Mouse (Mus musculus): Measurements from ENCODE around the gene Rgs8. TPM values are rescaled to one million over a fixed set of nuclear protein-coding genes. Genes with fewer than 3 reads are reported as not detected.

Gene Rgs8
- polyA plus RNA-seq, 1 experiment from 2014 or later = 0.65 TPM

DNA sequence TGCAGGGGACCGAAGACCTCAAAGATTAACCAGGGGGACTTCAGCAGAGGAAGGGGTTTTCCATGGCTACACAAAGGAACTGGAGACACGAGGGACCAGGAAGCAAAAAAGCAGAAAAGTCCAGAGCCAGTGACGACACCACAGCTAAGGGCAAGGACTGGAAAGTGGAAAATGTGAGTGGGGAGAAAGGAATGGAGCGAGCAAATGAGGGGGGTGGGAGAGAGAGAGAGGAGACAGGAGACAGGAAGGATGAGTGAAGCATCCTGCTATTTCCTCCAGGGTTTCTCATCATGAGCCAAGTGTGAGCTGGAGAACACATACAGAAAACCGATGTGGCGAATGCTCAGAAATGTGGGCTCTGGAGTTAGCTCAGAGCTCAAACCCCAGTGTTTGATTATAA is 83.3 kb downstream of the Rgs8 start:
- Histone ChIP-seq H3K27ac (no peak overlapping the region), H3K36me3 (no peaks in the 10 kb centered on the region), H3K4me1 (peaks cover 38% of the 10 kb centered on the region), H3K9ac (no peak overlapping the region), H3K4me3 (no peak overlapping the region), H3K4me2 (no peak overlapping the region), H3K27me3 (peaks cover 38% of the 10 kb centered on the region), H3K9me3 (no peaks in the 10 kb centered on the region)
- no peak for ATAC-seq (ENCODE audit: insufficient number of reproducible peaks, insufficient read depth, low FRiP score, low TSS enrichment, low read depth)
- WGBS = 63% methylated on average over 6 of the region's 6 CpGs

DNA sequence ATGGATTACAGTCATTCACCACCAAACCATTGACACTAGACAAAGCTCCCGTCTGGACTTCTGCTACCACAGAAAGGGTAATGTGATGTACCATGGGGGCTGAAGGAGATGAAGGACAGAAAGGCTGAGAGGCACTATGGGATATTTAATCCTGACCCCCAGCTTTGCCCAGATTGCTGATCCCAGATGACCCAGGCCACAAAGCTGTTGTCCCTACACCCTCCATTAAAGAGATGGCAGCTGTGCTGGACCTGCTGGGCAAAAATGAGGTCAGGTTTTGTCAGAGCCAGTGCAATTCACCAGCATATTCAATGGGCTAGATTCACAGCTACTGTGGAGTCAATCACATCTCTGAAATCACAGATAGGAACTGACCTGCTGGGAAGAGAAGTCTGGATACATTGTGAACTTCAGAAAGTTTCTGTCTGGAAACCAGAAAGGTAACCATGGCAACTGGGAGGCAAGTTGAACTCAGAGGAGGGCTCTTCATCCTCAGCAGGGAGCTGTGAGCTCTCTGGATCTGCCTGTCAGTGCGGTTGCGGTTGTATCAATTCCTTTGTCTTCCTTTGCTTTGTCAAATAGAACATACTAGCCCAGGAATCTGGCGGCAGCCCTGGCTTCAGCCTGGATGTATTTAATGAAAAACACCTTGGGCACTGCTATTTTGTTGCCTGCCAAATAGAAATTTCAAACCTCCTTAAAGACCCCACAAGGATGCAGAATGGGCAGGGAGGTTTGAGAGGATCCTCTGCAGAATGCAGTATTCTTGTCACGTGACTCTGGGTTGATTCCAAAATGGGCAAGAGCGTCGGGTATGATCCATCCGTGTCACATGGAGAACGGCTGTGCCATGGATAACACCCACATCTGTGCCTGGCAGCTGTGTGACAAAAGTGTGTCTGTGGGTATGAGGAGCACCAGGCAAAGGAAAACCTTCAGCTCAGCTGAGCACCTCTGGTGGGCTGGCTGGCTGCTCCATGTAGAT is 84.6 kb downstream of the Rgs8 start:
- ATAC-seq (ENCODE audit: insufficient number of reproducible peaks, insufficient read depth, low FRiP score, low TSS enrichment, low read depth) = no peak
- Histone ChIP-seq H3K27me3 (peaks cover 48% of the 10 kb centered on the region), H3K4me2 (no peak overlapping the region), H3K27ac (no peak overlapping the region; the same call in 1 of the 2 replicates), H3K9ac (no peak overlapping the region), H3K4me1 (peaks cover 41% of the 10 kb centered on the region), H3K4me3 (no peak overlapping the region), H3K9me3 (no peaks in the 10 kb centered on the region), H3K36me3 (no peaks in the 10 kb centered on the region)
- 32% methylated on average over 9 of the region's 9 CpGs for WGBS

DNA sequence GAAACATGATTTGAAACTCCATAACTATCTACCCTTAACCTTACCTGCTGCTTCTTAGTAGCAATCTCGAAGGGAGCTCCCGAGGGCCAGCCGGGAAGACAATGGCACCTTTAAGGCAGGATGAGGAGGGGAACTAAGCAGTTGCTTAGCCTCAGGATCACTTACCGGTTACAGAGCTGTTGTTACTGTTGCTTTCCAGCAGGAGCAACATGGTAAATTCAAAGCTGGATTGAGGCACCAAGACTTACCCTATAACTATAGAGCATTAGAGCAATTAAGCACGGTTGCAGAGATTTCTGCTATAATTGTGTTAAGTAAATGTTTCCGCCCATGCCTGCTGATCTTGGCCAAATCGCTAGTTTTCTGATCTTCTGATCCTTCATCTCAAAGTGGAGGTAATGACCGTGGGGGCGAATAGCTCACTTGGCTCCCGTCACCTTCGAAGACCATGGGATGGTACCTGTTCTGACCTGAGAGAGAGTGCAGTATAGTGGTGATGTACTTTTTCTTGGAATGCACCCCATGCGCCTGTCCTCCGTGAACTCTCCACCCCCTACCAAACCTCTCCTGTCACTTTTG is 86.7 kb downstream of the Rgs8 start:
- peaks cover 48% of the 10 kb centered on the region for H3K27me3 ChIP-seq
- peak overlapping the region; percentile 42 for H3K4me3 ChIP-seq
- H3K4me2 ChIP-seq = peak overlapping the region; percentile 77
- H3K4me1 ChIP-seq = peaks cover 31% of the 10 kb centered on the region
- no peaks in the 10 kb centered on the region for H3K9me3 ChIP-seq
- peak overlapping the region; percentile 49 for H3K9ac ChIP-seq
- 8% methylated on average over 13 of the region's 13 CpGs for WGBS
- H3K27ac ChIP-seq = no peak overlapping the region
- ATAC-seq (ENCODE audit: insufficient number of reproducible peaks, insufficient read depth, low FRiP score, low TSS enrichment, low read depth) = no peak
- H3K36me3 ChIP-seq = no peaks in the 10 kb centered on the region

DNA sequence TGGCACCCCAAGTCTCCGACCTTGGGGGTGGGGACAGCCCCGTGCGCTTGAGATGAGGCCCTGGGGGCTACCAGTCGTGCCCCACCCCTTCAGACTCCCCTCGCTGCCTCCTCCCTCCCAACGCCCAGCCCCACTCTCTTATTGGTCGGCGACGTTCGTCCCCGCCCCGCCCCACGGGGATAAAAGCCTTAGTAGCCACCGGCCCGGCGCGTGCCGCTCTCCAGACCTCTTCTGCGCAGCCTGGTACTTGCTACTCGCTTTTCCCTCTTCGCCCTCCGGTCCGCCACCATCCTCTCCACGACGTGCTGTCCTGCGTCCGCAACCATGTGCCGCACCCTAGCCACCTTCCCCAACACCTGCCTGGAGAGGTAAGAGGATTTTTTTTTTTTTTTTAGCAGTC is 87.3 kb downstream of the Rgs8 start, which contains the start of gene Rgs16:
Rgs16 (plus strand) TSS at position 205 of the 400 bp plus-strand sequence.
- no peaks in the 10 kb centered on the region for H3K36me3 ChIP-seq
- H3K4me3 ChIP-seq = peak within 1 kb of the TSS; percentile 42
- peaks cover 48% of the 10 kb centered on the region for H3K27me3 ChIP-seq
- peak within 1 kb of the TSS; percentile 49 for H3K9ac ChIP-seq
- H3K4me2 ChIP-seq = peak within 1 kb of the TSS; percentile 77
- ATAC-seq (ENCODE audit: insufficient number of reproducible peaks, insufficient read depth, low FRiP score, low TSS enrichment, low read depth) = no peak
- WGBS = under 1% methylated on average over 28 of the region's 28 CpGs
- no peaks in the 10 kb centered on the region for H3K9me3 ChIP-seq
- no peak within 1 kb of the TSS for H3K27ac ChIP-seq
- H3K4me1 ChIP-seq = peaks cover 31% of the 10 kb centered on the region

GRCm38 (mm10) chr1:153740775-153741400 is 88.1 kb downstream of the Rgs8 start:
- H3K4me2 ChIP-seq = peak overlapping the region; percentile 77
- WGBS = 30% methylated on average over 12 of the region's 12 CpGs
- H3K4me3 ChIP-seq = peak overlapping the region; percentile 42
- no peaks in the 10 kb centered on the region for H3K9me3 ChIP-seq
- no peak for ATAC-seq (ENCODE audit: insufficient number of reproducible peaks, insufficient read depth, low FRiP score, low TSS enrichment, low read depth)
- H3K9ac ChIP-seq = peak overlapping the region; percentile 49
- no peaks in the 10 kb centered on the region for H3K36me3 ChIP-seq
- no peak overlapping the region for H3K27ac ChIP-seq
- H3K4me1 ChIP-seq = peaks cover 31% of the 10 kb centered on the region
- peaks cover 44% of the 10 kb centered on the region for H3K27me3 ChIP-seq

- peaks cover 32% of the 10 kb centered on the region for H3K4me1 ChIP-seq
- no peak overlapping the region for H3K9ac ChIP-seq
- H3K9me3 ChIP-seq = no peaks in the 10 kb centered on the region
- H3K27ac ChIP-seq = no peak overlapping the region
- H3K36me3 ChIP-seq = no peaks in the 10 kb centered on the region
- ATAC-seq (ENCODE audit: insufficient number of reproducible peaks, insufficient read depth, low FRiP score, low TSS enrichment, low read depth) = no peak
- H3K4me3 ChIP-seq = peak overlapping the region; percentile 42
- H3K27me3 ChIP-seq = peaks cover 44% of the 10 kb centered on the region
- peak overlapping the region; percentile 77 for H3K4me2 ChIP-seq
- 59% methylated on average over 18 of the region's 18 CpGs for WGBS
These were observed 88.9 kb downstream of the Rgs8 start for GRCm38 (mm10) chr1:153741551-153742316.

DNA sequence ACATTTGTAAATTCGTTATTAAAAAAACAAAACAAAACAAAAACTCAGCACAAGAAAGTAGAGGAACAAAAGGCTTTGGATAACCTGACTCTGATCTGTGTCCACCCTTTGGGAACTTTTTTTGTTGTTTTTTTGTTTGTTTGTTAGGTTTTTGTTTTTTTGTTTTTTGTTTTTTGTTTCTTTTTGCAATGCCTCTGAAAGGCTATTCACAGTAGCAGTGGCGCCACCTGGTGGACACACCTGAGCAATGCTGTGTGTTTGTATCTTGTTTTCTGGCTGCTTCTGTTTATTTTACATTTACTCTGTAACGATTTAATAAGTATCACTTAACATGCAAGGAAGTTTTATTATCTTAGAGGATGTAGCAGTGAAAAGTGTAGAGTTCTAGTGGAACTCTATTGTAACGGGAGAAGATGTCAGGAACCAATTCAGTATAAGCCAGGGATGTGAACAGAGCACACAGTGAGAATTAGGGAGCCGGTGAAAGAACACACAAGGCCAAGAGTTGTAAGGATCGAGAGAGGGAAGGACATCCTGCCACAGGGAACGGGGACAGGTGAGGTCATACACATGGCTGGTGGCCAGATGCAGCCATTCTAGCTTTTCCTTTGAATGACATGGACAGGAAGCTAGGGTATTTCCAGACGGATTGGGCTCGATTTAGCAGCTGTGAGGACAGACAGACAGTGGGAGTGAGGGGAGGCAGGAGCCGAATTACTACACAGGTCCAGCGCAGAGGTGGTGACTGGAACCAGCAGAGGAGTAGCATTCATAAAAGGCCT is 89.7 kb downstream of the Rgs8 start:
- no peaks in the 10 kb centered on the region for H3K36me3 ChIP-seq
- no peaks in the 10 kb centered on the region for H3K9me3 ChIP-seq
- peaks cover 23% of the 10 kb centered on the region for H3K4me1 ChIP-seq
- peak overlapping the region; percentile 42; the same call in 1 of the 2 replicates for H3K4me3 ChIP-seq
- no peak overlapping the region for H3K27ac ChIP-seq
- peak overlapping the region; percentile 77 for H3K4me2 ChIP-seq
- H3K27me3 ChIP-seq = peaks cover 44% of the 10 kb centered on the region
- no peak overlapping the region for H3K9ac ChIP-seq
- 48% methylated on average over 11 of the region's 11 CpGs for WGBS
- no peak for ATAC-seq (ENCODE audit: insufficient number of reproducible peaks, insufficient read depth, low FRiP score, low TSS enrichment, low read depth)

DNA sequence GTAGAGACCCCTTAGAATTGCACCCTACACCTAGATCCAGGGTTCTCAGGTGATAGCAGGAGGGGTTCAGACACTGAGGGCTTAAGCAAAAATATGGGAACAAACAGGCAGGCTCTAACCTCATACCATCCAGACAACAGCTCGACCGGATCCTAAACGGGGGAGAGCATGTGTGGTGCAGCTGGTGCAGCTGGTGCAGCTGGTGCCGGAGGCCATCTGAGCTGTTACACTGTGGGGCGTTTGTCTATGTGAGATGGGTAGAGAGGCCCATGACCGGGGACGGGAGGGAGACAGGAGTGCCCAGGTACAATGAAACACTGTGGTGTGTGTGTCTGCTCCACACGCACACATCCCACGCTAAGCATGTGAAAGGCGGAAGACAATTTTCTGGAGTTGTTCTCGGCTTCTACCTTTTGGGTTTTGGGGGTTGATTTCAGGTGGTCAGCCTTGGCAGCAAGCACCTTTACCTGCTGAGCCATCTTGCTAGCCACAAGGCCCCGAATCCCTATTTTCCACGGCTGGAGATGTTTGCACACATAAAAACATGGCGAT is 93.4 kb downstream of the Rgs8 start:
- no peak overlapping the region for H3K4me3 ChIP-seq
- 0 out of 2 replicates have a peak overlapping the region, but pooled peaks have one; percentile 9 for H3K4me2 ChIP-seq
- no peak overlapping the region for H3K9ac ChIP-seq
- H3K36me3 ChIP-seq = no peaks in the 10 kb centered on the region
- H3K9me3 ChIP-seq = no peaks in the 10 kb centered on the region
- H3K27me3 ChIP-seq = peaks cover 10% of the 10 kb centered on the region
- peaks cover 26% of the 10 kb centered on the region for H3K4me1 ChIP-seq
- no peak for ATAC-seq (ENCODE audit: insufficient number of reproducible peaks, insufficient read depth, low FRiP score, low TSS enrichment, low read depth)
- 73% methylated on average over 14 of the region's 14 CpGs for WGBS
- H3K27ac ChIP-seq = no peak overlapping the region

- Histone ChIP-seq H3K27ac (no peak overlapping the region), H3K4me2 (0 out of 2 replicates have a peak overlapping the region, but pooled peaks have one; percentile 9), H3K9ac (no peak overlapping the region), H3K36me3 (no peaks in the 10 kb centered on the region), H3K4me3 (no peak overlapping the region), H3K27me3 (peaks cover 4% of the 10 kb centered on the region), H3K9me3 (no peaks in the 10 kb centered on the region), H3K4me1 (peaks cover 26% of the 10 kb centered on the region)
- ATAC-seq (ENCODE audit: insufficient number of reproducible peaks, insufficient read depth, low FRiP score, low TSS enrichment, low read depth) = no peak
- WGBS = 3% methylated on average over 12 of the region's 12 CpGs
These were observed 93.9 kb downstream of the Rgs8 start for GRCm38 (mm10) chr1:153746728-153747127.

- 65% methylated on average over 12 of the region's 12 CpGs for WGBS
- no peak for ATAC-seq (ENCODE audit: insufficient number of reproducible peaks, insufficient read depth, low FRiP score, low TSS enrichment, low read depth)
These were observed 95.2 kb downstream of the Rgs8 start for GRCm38 (mm10) chr1:153747861-153748530.

More at GRCm38 (mm10) chr1:153747861-153748530, 95.2 kb downstream of the Rgs8 start:
- no peak overlapping the region for H3K4me2 ChIP-seq
- H3K27ac ChIP-seq = no peak overlapping the region
- no peaks in the 10 kb centered on the region for H3K36me3 ChIP-seq
- peaks cover 28% of the 10 kb centered on the region for H3K4me1 ChIP-seq
- no peak overlapping the region for H3K9ac ChIP-seq
- H3K27me3 ChIP-seq = no peaks in the 10 kb centered on the region
- H3K9me3 ChIP-seq = no peaks in the 10 kb centered on the region
- no peak overlapping the region for H3K4me3 ChIP-seq
